ENCODE assay signal across 12 mouse cellular contexts in genomic region chr9:109092799-109093198, GRCm38 (mm10). TPM values are rescaled to one million over a fixed set of nuclear protein-coding genes. Genes with fewer than 3 reads are reported as not detected.
A peak's percentile ranks its signal among the peaks of the same experiment; 100 is the strongest.
DNase-seq lines count a peak whose midpoint lies in the region; ATAC-seq and TF ChIP-seq lines count a peak whose summit lies in the region.
"Had no signal": no experiment of that assay in that cellular context is flagged by ENCODE, and none has a peak within 500 bp of the region (broad histone marks: within the 10 kb centered on the region; RNA-seq: fewer than 3 reads in every experiment).

No protein-coding gene starts in this region.

- no peaks in the 10 kb centered on the region for H3K27me3 ChIP-seq in limb, embryonic 15.5 days
- no peaks in the 10 kb centered on the region for H3K27me3 ChIP-seq in stomach, postnatal 0 days (ENCODE audit: control insufficient read depth, insufficient read depth, low read length)
- H3K27me3 ChIP-seq: limb, embryonic 12.5 days had no signal

- H3K27ac ChIP-seq in limb, embryonic 15.5 days: 0 out of 2 replicates have a peak overlapping the region, but pooled peaks have one; percentile 9
- H3K27ac ChIP-seq in stomach, postnatal 0 days (replicated peaks): peak overlapping the region; percentile 40; the same call in 1 of the 2 replicates
- H3K27ac ChIP-seq: limb, embryonic 12.5 days had no signal

- H3K9me3 ChIP-seq in limb, embryonic 15.5 days: no peaks in the 10 kb centered on the region
- H3K9me3 ChIP-seq in stomach, postnatal 0 days (ENCODE audit: control insufficient read depth, low read length): no peaks in the 10 kb centered on the region
- H3K9me3 ChIP-seq: limb, embryonic 12.5 days had no signal

- peak; percentile 17 for DNase-seq in adrenal gland, adult 2 months
- no peak for DNase-seq in adrenal gland, postnatal 4 days (ENCODE audit: low spot score in 2 of 2)
- DNase-seq in lung, postnatal 10 days: peak; percentile 33
- DNase-seq in lung, postnatal 4 days: no peak
- no peak for DNase-seq in stomach, postnatal 0 days (ENCODE audit: low spot score)
- no peak for DNase-seq in left cerebral cortex, postnatal 25 days (ENCODE audit: low spot score in 2 of 2)
- DNase-seq in spleen, postnatal 14 days (ENCODE audit: low spot score in 2 of 2): no peak
- DNase-seq: adrenal gland, postnatal 10 days; retina, postnatal 1 day had no signal

- peaks cover 28% of the 10 kb centered on the region for H3K36me3 ChIP-seq in limb, embryonic 15.5 days
- no peaks in the 10 kb centered on the region for H3K36me3 ChIP-seq in stomach, postnatal 0 days (ENCODE audit: control insufficient read depth, insufficient read depth, low read length)

- peaks cover 37% of the 10 kb centered on the region for H3K4me1 ChIP-seq in limb, embryonic 15.5 days
- peaks cover 12% of the 10 kb centered on the region for H3K4me1 ChIP-seq in stomach, postnatal 0 days (replicated peaks; ENCODE audit: control insufficient read depth, insufficient read depth)

- ATAC-seq in limb, embryonic 15.5 days (ENCODE audit: insufficient number of reproducible peaks, low FRiP score, low TSS enrichment, low read depth): no peak
- ATAC-seq in stomach, postnatal 0 days (ENCODE audit: low FRiP score, low TSS enrichment): no peak

- H3K9ac ChIP-seq in limb, embryonic 15.5 days: no peak overlapping the region
- H3K9ac ChIP-seq in stomach, postnatal 0 days (ENCODE audit: low read length): no peak overlapping the region
- H3K9ac ChIP-seq: limb, embryonic 12.5 days had no signal

- H3K4me2 ChIP-seq in limb, embryonic 15.5 days: no peak overlapping the region
- H3K4me2 ChIP-seq in stomach, postnatal 0 days (replicated peaks; ENCODE audit: low read depth): no peak overlapping the region

- H3K4me3 ChIP-seq in limb, embryonic 15.5 days: no peak overlapping the region
- no peak overlapping the region for H3K4me3 ChIP-seq in stomach, postnatal 0 days (ENCODE audit: low read depth, low read length)
- H3K4me3 ChIP-seq: limb, embryonic 12.5 days had no signal

- peak; percentile 11; the same call in 1 of the 2 replicates for TF ChIP-seq CTCF in stomach, postnatal 0 days (IDR thresholded peaks at IDR 0.05; ENCODE audit: low read depth)

- 63% methylated on average over 6 of the region's 6 CpGs for WGBS in limb, embryonic 15.5 days
- 50% methylated on average over 6 of the region's 6 CpGs for WGBS in stomach, postnatal 0 days

- no peak for TF ChIP-seq EP300 in stomach, postnatal 0 days (optimal IDR thresholded peaks at IDR 0.05)

- intact Hi-C loops in left cerebral cortex, postnatal 25 days (cut with DNase I): no loop called here

RNA-seq across cellular contexts. Expression of gene Plxnb1, which starts 2.4 kb away (rescaled TPM):
- 10 to 100 TPM; 75.7 to 82.0 TPM for total RNA-seq in adrenal gland, adult 2 months (2021)
- 89.9 and 110 TPM in 2 replicates for polyA plus RNA-seq in adrenal gland, adult 2 months (2012; rRNA removed)
- 100 to 1,000 TPM; 152 to 161 TPM for total RNA-seq in adrenal gland, postnatal 4 days (2021)
- 9.3 and 11.2 TPM in 2 replicates for polyA plus RNA-seq in limb, embryonic 15.5 days (2015; fragmentation: Nextera tagmentation; extraction: Ambion mirVana)
- 3.0 and 3.7 TPM in 2 replicates for polyA plus RNA-seq in stomach, postnatal 0 days (2015; fragmentation: Nextera tagmentation; extraction: Ambion mirVana)
- total RNA-seq in left cerebral cortex, postnatal 25 days (2021): 10 to 100 TPM; 66.3 to 69.9 TPM
- total RNA-seq: megakaryocyte-erythroid progenitor cell, adult 5-6 weeks had no signal

RNA-seq across cellular contexts. Expression of gene Tma7, which starts 10.4 kb away (rescaled TPM):
- total RNA-seq in adrenal gland, adult 2 months (2021): 100 to 1,000 TPM; 393 to 485 TPM
- 6.9 and 9.6 TPM in 2 replicates for polyA plus RNA-seq in adrenal gland, adult 2 months (2012; rRNA removed)
- 100 to 1,000 TPM; 375 to 399 TPM for total RNA-seq in adrenal gland, postnatal 4 days (2021)
- 487 and 558 TPM in 2 replicates for polyA plus RNA-seq in limb, embryonic 15.5 days (2015; fragmentation: Nextera tagmentation; extraction: Ambion mirVana)
- 416 and 424 TPM in 2 replicates for polyA plus RNA-seq in stomach, postnatal 0 days (2015; fragmentation: Nextera tagmentation; extraction: Ambion mirVana)
- total RNA-seq in left cerebral cortex, postnatal 25 days (2021): 100 to 1,000 TPM; 365 to 371 TPM

RNA-seq across cellular contexts. Expression of gene Ccdc51, which starts 10.5 kb away (rescaled TPM):
- total RNA-seq in adrenal gland, adult 2 months (2021): 10 to 100 TPM in 1 of 2 experiments, 1 to 10 TPM in 1; 9.2 to 18.9 TPM
- polyA plus RNA-seq in adrenal gland, adult 2 months (2012; rRNA removed): 11.4 and 12.6 TPM in 2 replicates
- 10 to 100 TPM; 17.3 to 18.5 TPM for total RNA-seq in adrenal gland, postnatal 4 days (2021)
- polyA plus RNA-seq in limb, embryonic 15.5 days (2015; fragmentation: Nextera tagmentation; extraction: Ambion mirVana): 12.5 and 13.6 TPM in 2 replicates
- 8.9 and 9.9 TPM in 2 replicates for polyA plus RNA-seq in stomach, postnatal 0 days (2015; fragmentation: Nextera tagmentation; extraction: Ambion mirVana)
- 1 to 10 TPM; 7.2 to 8.0 TPM for total RNA-seq in left cerebral cortex, postnatal 25 days (2021)

RNA-seq across cellular contexts. Expression of gene Atrip, which starts 18.9 kb away (rescaled TPM):
- total RNA-seq in adrenal gland, adult 2 months (2021): 10 to 100 TPM; 12.5 to 17.5 TPM
- 22.3 and 25.3 TPM in 2 replicates for polyA plus RNA-seq in adrenal gland, adult 2 months (2012; rRNA removed)
- total RNA-seq in adrenal gland, postnatal 4 days (2021): 10 to 100 TPM; 20.7 to 21.3 TPM
- polyA plus RNA-seq in limb, embryonic 15.5 days (2015; fragmentation: Nextera tagmentation; extraction: Ambion mirVana): 25.4 and 27.4 TPM in 2 replicates
- polyA plus RNA-seq in stomach, postnatal 0 days (2015; fragmentation: Nextera tagmentation; extraction: Ambion mirVana): 10.8 and 11.3 TPM in 2 replicates
- 10 to 100 TPM; 25.8 to 28.5 TPM for total RNA-seq in left cerebral cortex, postnatal 25 days (2021)

RNA-seq across cellular contexts. Expression of gene Trex1, which starts 33.3 kb away (rescaled TPM):
- total RNA-seq in adrenal gland, adult 2 months (2021): 10 to 100 TPM; 19.5 to 28.2 TPM
- 129 and 130 TPM in 2 replicates for polyA plus RNA-seq in adrenal gland, adult 2 months (2012; rRNA removed)
- 10 to 100 TPM; 21.6 to 23.6 TPM for total RNA-seq in adrenal gland, postnatal 4 days (2021)
- 16.0 and 17.2 TPM in 2 replicates for polyA plus RNA-seq in limb, embryonic 15.5 days (2015; fragmentation: Nextera tagmentation; extraction: Ambion mirVana)
- 13.3 and 15.8 TPM in 2 replicates for polyA plus RNA-seq in stomach, postnatal 0 days (2015; fragmentation: Nextera tagmentation; extraction: Ambion mirVana)
- 10 to 100 TPM; 12.7 to 13.0 TPM for total RNA-seq in left cerebral cortex, postnatal 25 days (2021)

Comparison
In these comparisons a context has a peak if more than half of its experiments do, and no peak if none do; other contexts are left out.
1. DNase-seq: peak in adrenal gland, adult 2 months (single experiment) and lung, postnatal 10 days (single experiment); none in adrenal gland, postnatal 4 days (0 of 2), lung, postnatal 4 days (0 of 2), stomach, postnatal 0 days (single experiment), left cerebral cortex, postnatal 25 days (0 of 2) and spleen, postnatal 14 days (0 of 2).